Mouse (Mus musculus) mouse trophoblast stem cell (cell line): Measurements from ENCODE around the gene Rad54l2.

Experiments
- in situ Hi-C, 2 experiments: fragments of 300-500 bp; cut with MseI, MboI; formaldehyde crosslinking; loops; 2 replicates in 1 of 2; 3 replicates in 1 of 2; pipeline ENCODE4 v1.15.1; 2025

Rad54l2 gene

DNA sequence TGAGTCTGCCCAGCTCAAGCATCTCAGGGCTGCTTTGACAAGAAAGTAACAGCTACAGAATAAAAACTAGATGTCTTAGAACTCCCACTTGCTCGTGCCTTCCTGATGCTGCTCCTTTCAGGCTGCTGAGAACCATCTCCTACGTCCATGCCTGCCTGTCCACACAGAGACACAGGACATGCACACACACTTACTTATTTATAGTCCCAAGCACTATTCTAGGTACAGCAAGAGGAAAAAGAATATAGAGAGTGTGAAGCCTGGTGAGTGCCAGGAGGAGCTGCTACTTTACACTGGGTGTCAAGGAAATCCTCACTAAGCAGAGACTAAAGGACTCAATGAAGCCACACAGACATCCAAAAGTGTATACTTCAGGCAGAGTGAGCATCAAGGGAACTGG lies 34.7 kb downstream of the Rad54l2 start:
- in situ Hi-C loops, result no loop called here

DNA sequence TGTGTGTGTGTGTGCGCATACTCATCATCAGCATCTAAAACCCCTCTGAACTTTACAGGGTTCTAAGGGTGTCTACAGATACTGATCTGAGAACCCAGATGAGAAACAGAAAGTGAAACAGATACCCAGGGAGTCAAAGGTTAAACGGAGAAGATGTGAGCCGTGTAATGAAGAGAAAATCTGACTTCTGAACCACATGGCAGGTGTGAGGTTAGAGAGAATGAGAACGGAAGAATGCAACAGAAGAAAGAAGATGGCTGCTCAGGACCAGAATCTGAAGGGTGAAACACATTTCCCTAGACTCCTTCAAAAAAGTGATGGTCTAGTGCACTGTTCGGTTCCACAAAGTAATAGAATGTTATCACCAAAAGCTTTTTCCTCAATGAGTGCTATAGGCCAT lies 36.9 kb downstream of the Rad54l2 start:
- in situ Hi-C loops, result no loop called here

DNA sequence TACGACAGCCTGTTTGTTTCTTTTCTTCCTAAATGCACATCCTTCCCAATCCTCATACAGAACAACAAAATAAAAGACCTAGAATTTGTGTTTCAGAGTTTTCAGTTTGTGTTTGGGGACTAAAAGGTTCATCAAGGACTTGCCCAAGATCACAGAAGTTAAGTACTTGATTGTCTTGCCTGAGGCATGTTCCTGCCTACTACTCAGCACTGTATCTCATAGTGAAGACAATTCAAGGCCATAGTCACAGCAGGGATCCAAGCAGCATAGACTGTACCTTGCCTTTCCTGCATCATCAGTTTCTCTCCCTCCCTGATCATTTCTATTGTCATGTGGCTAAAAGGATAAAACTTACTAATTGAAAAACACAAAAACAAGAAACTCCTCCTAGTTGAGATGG lies 49.0 kb downstream of the Rad54l2 start:
- in situ Hi-C loops, result no loop called here

DNA sequence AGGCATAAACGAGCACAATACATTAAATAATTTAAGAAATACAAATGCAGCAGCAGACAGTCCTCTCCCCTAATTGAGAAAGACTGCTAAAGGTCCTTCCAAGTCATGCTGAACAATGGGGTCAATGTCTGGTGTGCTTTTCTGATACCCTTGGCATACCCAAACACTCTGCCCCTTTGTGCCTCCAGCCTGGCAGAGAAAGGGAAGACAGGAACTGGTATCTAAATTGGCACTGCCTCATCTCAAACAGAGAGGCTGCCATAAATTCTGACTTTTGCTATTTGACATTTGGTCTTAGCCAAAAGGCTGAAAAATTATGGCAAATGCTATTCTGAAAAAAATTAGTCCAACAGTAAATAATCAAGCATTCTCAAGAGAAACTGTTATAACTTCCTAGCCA lies 49.9 kb downstream of the Rad54l2 start:
- in situ Hi-C loops, result no loop called here

DNA sequence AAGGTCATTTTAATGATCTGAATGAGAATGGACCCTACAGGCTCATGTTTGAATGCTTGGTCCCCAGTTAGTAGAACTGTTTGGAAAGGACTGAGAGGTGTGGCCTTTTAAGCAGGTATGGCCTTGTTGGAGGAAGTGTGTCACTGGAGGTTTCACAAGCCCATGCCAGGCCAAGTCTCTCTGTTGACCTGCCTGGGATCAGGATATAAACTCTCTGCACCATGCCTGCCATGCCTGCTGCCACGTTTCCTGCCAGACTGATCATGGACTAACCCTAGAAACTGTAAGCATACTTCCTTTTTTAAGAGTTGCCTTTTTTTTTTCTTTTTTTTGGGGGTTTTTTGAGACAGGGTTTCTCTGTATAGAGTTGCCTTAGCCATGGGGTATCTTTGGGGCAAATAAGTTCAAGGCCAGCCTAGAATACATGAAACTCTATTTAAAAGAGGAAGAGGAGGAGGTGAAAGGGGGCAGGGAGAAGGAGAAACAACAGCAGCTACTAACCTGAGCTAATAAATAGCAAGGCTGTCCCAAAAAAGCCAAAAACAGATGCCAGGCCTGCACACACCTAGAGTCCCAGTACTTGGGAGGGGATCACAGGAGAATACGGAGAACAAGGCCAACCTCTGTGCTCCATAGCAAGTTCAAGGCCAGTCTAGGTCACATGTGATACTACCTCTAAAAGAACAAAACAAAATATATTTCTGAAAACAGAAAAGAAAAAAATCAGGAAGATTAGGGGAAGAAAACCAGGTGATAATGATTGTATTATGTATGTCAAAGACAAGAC lies 50.6 kb downstream of the Rad54l2 start:
- in situ Hi-C loops, result no loop called here

DNA sequence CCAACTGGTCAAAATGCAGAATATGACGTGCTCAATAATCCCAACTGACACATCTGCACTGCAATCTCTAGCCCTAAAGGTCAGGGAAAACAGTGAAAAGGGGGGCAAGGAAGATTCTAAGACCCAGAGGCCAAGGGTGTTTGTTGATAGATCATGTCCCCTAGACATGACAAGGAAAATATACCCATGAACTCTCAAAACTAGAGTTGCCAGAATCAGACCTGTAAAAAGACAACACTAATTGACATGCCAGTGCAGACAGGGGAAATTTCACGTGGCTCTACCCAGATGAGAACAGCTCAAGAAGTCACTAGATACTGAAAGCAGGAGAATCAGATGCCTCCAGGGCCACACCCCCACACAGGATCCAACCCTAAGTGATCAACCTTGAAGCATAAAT lies 55.3 kb downstream of the Rad54l2 start:
- in situ Hi-C loops, result no loop called here

DNA sequence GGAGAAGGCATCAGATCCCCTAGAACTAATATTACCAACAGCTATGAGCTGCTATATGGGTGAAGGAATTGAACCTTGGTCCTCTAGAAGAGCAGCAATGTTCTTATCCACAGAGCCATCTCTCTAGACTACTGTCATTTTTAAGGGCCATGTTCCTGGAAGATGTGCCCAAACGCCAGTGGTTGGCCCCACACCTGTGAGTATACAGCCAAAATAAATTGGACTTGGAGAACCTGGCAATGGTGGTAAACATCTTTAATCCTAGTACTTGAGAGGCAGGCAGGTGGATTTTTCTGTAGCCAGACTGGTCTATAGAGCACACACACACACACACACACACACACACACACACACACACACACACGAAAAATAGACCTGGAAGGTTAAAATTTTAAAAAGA lies 59.6 kb downstream of the Rad54l2 start:
- in situ Hi-C loops, result no loop called here

DNA sequence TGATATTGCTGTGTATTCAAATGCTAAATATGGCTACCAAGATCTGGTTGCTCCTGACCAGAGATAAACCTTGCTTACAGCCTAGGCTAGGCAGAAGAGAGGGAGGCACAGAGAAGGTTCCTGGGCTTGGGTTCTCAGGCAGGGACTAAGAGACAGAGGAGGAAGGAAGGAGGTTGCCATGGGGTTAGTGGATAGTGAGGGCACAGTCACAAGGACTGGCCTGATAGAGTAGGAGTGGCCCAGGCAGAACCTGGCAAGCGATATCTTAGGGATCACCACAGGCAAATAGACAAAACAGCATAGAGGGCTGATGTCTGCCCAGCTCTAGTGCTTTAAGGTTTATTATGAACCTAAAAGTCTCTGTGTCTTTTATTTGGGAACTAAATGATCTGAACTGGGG lies 62.1 kb downstream of the Rad54l2 start:
- in situ Hi-C loops, result no loop called here

DNA sequence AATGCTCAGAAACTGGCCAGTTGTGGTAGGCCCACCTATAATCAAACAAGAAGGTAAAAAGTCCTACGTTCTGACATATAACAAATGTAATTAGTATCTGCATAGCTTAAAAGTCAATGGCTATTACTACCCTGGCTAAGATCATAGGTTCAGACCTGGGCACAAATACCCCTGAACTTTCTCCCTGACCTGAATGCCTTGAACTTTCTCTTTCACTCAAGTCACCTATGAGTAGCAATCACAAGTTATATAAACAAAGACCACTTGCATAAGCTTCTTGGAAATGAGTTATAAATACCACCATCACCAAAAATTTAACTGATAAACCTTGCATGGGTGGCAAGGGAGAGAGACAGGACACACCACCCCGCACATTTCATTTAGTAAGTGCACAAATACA lies 63.6 kb downstream of the Rad54l2 start:
- in situ Hi-C loops, result no loop called here

DNA sequence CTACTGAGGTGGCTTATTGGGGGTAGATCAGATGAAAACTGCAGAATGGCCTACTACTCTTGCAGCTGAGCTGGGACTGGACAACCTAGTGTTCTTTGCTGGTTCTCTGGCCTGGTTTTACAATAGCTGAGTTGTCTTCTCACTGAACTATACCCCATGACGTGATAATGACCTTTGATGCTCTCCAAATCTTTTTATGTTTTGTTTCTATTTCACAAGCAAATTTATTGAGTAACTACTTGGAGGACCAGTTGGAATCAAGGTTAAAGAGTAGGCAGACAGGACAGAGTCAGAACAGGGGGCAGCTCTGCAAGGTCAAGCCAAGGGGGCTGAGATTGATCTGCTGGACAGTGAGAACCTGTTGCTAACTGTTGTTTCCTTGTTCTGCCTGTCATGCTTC lies 64.1 kb downstream of the Rad54l2 start:
- in situ Hi-C loops, result no loop called here

DNA sequence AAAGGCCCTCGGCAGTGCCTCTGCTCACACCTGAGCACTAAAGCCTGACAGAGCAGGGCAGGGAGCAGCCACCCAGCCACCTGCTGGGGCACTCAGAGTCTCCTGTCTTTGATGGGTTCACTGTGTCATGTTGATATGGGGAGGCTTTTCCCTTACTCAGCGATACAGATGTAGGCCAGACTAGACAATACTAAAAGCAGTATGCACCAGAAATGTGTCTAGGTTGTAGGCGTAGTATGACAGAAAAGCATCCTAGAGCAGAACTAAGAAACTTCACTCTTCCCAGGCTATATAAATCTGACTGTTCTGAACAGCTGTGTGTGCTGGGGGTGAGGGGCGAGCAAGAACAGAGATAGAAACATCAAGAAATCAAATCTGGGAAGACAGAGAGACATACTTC lies 72.3 kb downstream of the Rad54l2 start:
- in situ Hi-C loops, result no loop called here

DNA sequence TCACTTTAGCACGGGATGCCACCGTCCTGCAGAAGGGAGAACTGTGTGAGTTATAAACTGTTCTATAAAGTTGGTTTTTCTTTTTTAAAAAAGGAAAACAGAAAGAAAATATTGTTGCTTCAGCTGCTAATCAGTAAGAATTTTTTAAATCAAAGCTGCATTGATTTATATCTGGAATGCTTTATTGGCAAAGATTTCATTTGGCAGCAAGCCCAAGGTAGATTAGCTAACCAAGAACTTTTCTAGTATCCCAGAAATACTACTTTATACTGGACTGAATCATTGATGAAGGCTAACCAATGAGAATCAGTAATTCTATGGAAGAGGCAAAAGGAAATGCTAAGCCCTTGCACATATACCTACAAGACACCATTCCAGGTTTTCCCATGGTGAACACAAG lies 72.8 kb downstream of the Rad54l2 start:
- in situ Hi-C loops, result no loop called here

DNA sequence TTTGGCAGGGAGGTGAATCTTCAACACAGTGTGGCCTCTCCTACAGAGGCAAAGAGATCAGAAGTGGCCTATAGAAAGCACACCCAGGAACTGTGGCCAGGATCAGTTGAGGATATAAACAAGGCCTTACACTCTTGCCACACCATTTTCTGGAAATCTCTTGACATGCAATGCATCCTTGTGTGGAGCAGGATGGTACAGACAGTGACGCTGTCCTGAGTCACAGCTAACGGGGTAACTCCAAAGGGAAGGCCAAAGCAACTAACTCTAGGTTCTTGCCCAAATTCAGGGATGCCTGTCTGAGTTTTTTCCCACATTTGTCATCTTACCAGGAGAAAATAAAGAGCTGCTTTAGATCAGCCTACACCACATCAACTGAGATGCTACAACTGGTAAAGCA lies 76.5 kb downstream of the Rad54l2 start:
- in situ Hi-C loops, result no loop called here

DNA sequence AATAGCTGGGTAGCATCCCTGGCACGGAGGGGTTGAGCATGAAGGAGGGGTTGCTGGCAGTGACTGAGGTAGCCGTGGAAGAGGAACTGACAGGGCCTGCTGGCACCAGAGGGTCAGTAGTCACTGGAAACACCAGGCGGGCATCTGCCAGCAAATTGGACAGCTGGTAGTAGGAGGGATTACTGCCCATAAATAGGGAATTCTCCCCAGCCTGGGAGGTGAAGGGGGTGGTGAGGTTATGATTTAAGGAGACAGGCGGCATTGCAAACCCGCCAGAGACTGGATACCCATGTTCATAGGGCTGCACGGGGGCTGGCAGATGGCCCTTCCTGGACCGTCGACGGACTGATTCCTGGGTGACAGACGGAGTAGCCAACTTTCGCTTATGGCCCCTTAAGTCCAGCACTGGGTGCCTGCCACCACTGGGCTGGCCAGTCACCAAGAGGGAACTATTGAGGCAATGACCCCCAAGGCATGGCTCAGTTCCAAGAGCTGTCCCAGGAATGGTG lies 96.0 kb downstream of the Rad54l2 start:
- in situ Hi-C loops, result no loop called here

DNA sequence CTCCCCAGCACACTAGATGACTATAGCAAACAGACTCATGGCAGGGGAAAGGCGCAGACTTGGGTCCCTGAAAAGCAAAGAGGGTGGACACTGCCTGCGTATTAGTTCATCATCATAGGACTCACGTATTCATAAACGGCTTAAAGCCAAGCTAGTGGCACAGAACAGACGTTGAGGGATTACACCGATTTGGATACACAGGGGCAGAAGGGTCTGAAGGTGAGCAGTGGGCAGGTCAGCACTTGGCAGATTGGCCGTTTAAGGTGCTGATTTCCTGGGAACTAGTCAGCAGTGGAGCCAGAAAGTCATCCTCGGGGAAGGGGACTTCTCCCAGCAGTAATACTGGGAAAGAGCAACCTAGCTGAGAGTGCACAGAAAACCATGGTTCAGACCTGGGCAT lies 100.2 kb downstream of the Rad54l2 start:
- in situ Hi-C loops, result no loop called here

DNA sequence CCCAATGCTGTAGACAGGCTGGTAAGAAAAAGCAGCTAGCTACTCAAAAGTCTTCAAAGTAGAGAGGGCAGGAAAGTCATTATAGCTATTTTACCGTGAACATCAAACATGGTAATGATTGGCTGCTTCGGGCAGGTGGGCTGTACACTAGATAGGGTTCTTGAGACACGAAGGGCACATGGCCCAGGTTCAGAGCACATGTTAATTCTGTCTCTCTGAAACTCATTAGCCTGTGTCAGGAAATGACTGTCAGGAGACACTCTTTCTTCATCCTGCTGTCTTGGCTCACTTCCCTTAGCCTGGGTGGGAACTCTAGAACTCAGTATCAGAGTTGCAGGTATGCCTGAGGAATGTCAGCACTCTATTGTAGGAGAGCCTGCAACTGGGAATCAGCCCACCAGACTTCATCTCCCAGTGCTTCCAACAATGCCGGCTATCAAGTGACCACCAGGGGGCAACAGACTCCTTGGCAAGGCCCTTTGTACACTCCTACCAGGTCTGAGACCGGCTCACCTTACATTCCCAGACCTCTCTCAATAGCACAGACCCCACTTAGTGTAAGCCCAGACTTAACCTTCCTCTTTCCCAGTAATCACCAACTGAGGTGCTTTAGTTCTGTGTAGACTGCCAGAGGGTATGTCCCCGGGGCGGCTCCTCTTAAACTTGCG lies 101.9 kb downstream of the Rad54l2 start:
- in situ Hi-C loops, result no loop called here

DNA sequence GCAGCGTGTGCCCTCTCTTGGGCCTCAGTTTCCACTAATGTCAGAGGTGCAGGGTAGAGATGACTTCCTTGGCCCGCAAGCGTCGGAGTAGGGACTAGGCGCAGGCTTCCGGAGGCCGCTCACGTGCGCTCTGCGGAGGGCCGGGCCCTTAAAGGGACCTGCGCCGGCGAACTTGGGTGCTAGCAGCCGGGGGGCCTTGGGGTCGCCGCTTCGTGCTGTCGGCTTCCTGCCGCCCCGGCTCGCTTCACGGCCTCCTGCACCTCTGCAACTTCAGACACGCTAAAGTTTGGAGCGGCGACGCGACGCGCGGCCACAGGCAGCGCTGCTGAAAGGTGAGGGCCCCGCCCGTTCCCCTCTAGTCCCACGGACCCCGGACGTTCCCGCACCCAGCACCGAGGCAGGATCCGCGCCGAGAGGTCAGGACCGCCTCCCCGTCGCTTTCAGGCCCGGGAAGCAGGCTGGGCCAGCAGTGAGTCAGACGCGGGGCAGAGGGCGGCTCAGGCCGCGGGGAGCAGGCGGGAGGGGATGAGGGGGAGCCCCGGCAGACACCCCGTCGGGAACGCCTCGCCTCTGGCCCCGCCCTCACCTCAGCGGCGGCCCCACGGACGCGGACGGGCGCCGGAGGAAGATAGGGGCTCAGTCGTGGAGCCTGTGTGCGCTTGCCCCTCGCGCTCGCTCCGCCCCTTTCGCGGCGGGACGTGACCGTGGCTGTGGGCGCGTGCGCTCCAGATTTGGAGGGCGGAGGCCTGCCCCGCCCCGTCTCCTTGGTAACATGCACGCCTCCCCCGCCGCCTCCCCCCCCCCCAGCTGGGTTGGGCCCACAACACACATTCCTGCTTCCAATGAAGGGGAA lies 103.5 kb downstream of the Rad54l2 start, which contains the start of gene Tex264:
Gene Tex264, minus strand, starts transcription at position 679 of the 853 bp plus-strand sequence.
- in situ Hi-C loops, result no loop called here

DNA sequence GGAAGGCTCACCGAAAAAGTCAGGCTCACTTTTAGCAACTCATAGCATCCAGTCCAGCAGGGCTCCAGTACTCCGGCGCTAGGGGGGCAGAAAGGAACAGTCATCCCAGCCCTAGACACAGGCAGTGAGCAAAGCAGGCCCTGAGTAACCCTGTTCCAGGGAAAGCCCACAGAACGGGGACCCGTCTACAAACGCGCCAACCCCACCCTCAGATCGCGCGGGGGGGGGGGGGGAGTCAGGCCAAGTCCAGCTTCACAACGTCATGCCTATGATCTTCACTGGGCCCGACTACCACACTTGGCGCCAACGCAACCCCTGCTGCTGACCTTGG lies 104.1 kb downstream of the Rad54l2 start:
- in situ Hi-C loops, result no loop called here

DNA sequence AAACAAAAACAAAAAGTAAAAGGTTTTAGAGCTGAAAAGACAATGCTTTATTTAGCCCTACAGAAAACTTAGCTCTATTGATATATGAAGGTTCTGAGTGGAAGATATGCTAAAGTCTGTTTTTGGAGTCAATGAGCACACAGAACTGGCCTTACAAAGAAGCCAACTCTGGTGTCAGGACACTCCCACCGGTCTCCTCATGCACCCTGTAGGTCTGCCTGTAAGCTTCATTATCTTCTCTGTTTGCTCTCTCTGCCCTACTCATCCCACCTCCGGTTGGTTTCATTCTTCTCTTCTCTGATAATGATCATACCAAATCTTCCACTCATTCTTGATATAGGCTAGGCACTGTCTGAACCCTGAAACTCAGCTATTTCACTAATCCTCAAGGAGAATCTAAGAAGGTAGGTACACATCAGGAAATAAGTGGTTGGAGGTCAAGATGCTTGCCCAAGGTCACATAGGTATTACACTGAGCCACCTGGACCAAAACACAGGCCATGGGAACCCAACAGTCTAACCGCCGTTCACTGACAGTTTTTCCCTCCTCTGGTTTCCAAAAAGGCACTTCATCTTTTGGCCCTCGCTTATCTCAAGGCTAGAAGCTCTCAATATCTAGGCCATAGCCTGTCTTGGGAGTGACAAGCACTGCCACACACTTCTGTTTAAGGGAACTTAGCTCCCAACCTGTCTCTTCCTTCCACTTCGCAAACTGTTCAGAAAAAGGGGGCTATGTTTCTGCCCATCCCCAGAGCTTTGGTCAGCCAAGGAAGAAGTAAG lies 104.7 kb downstream of the Rad54l2 start:
- in situ Hi-C loops, result no loop called here

DNA sequence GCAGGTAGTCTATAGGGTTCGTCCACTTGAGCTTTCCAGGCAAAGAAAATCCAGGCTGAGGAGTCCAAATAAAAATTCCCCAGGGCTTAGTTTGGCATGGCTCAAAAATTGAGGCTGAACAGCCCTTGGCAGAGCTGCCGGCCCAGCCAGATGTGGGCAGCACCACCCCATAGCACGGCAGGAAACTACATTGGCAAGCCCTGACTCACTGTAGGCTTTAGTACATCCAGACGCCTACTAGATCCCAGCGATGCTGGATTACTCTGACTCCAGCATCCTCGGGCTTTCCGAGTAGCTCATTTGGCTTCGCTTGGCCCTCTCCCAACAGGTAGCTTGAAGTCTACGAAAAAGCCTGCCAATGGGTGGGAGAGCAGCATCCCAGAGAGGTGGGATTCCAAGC lies 108.0 kb downstream of the Rad54l2 start:
- in situ Hi-C loops, result no loop called here

DNA sequence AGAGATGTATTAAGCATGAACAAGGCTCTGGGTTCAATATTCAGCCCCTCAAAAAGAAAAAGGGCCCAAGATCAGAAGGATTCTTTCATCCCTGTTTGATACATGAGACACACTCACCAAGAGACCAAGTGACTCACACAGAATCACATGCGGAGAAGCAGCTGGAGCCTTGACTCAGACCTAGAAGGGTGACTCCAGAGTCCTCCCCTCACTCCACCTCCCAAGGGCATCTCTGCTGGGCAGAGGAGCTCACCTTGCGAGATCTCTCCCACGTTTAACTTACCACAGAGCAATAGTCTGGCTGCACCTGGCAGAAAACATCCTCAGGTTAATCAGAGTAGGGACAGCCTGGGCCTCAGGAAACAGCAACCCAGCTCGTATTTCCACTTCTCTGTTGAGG lies 110.8 kb downstream of the Rad54l2 start:
- in situ Hi-C loops, result no loop called here

DNA sequence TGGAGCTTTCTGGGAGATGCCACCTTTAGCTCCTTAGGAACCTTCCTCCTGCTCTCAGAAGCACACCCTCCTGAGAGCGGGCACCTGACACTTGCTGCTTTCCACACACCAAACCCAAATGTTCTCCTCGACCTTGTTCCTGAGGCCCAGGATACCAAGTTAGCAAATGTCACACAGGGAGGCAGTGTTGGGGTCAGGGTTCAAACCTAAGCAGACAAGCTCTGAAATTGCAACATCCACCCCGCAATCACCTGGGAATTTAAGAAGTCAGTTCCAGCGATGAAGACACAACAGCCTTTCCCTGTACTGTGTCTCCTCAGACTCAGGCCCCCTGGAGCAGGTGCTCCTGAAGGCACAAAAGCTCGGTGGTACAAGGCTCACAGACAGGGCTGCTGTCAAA lies 111.3 kb downstream of the Rad54l2 start:
- in situ Hi-C loops, result no loop called here
